Mouse (Mus musculus): Measurements from ENCODE around the gene Slc7a9. TPM values are rescaled to one million over a fixed set of nuclear protein-coding genes. Genes with fewer than 3 reads are reported as not detected.

Slc7a9 gene
- polyA plus RNA-seq, 1 experiment: 0.69 TPM

DNA sequence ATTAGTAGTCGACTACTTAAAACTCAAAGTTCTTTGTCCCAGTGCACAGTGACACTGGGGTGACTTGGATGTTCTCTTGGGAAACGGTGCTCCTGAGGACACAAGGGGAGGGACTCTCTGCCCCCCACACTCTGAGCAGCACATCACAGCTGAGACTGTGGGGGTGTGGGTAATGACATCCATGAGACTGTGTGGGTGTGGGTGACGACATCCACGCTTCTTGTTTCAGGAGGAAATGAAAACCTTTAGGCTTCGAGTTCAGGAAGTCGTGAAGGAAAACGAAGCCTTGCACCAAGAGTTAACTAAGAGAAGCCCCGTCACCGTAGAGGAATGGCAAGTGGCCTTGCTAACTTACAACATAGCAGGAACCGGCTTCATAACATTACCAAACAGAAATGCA lies 25.5 kb upstream of the Slc7a9 start:
- no peaks in the 10 kb centered on the region for H3K9me3 ChIP-seq (replicated peaks; ENCODE audit: control insufficient read depth, insufficient read depth, low read length, poor library complexity, severe bottlenecking)
- no peaks in the 10 kb centered on the region for H3K27me3 ChIP-seq (ENCODE audit: control insufficient read depth, insufficient read depth, low read length, poor library complexity, severe bottlenecking)
- no peak overlapping the region for H3K27ac ChIP-seq (ENCODE audit: insufficient read depth, low read length)
- no peak for TF ChIP-seq CTCF (IDR thresholded peaks at IDR 0.05; ENCODE audit: low read depth, low read length)
- TF ChIP-seq EP300 (IDR thresholded peaks at IDR 0.05; ENCODE audit: insufficient read depth, low read depth, low read length): no peak
- TF ChIP-seq POLR2A (IDR thresholded peaks at IDR 0.05; ENCODE audit: insufficient read depth, low read length): no peak
- no peak overlapping the region for H3K9ac ChIP-seq (ENCODE audit: low read depth, poor library complexity, severe bottlenecking)
- no peak overlapping the region for H3K4me3 ChIP-seq (ENCODE audit: low read depth, low read length)
- no peaks in the 10 kb centered on the region for H3K4me1 ChIP-seq (ENCODE audit: control insufficient read depth, insufficient read depth, low read length)
- peaks cover 2% of the 10 kb centered on the region; the same call in 1 of the 2 replicates for H3K36me3 ChIP-seq (ENCODE audit: control insufficient read depth, insufficient read depth, low read length, poor library complexity, severe bottlenecking)

DNA sequence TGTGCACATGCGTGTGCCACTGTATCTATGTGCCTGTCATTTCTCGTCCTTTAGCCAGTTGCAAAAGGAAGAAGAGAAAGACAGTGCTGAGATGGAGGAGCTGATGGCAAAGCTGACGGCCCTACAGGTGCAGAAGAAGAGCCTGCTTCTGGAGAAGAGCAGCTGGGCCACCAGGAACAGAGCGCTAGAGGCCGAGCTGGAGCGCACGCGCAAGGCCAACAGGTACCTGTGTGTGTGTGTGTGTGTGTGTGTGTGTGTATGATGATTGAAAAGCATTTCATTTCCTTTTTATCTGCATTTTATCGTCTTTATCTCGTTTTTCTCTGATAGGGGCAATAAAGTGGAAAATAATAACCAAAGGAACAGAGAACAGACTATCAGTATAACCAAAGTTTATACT lies 20.4 kb upstream of the Slc7a9 start:
- H3K9me3 ChIP-seq (replicated peaks; ENCODE audit: control insufficient read depth, insufficient read depth, low read length, poor library complexity, severe bottlenecking): no peaks in the 10 kb centered on the region
- no peak overlapping the region for H3K4me3 ChIP-seq (ENCODE audit: low read depth, low read length)
- TF ChIP-seq CTCF (IDR thresholded peaks at IDR 0.05; ENCODE audit: low read depth, low read length) (no peak), POLR2A (IDR thresholded peaks at IDR 0.05; ENCODE audit: insufficient read depth, low read length) (no peak), EP300 (IDR thresholded peaks at IDR 0.05; ENCODE audit: insufficient read depth, low read depth, low read length) (no peak)
- H3K36me3 ChIP-seq (ENCODE audit: control insufficient read depth, insufficient read depth, low read length, poor library complexity, severe bottlenecking): no peaks in the 10 kb centered on the region; the same call in 1 of the 2 replicates
- H3K4me1 ChIP-seq (ENCODE audit: control insufficient read depth, insufficient read depth, low read length): no peaks in the 10 kb centered on the region
- no peak overlapping the region for H3K9ac ChIP-seq (ENCODE audit: low read depth, poor library complexity, severe bottlenecking)
- H3K27me3 ChIP-seq (ENCODE audit: control insufficient read depth, insufficient read depth, low read length, poor library complexity, severe bottlenecking): no peaks in the 10 kb centered on the region
- no peak overlapping the region for H3K27ac ChIP-seq (ENCODE audit: insufficient read depth, low read length)

DNA sequence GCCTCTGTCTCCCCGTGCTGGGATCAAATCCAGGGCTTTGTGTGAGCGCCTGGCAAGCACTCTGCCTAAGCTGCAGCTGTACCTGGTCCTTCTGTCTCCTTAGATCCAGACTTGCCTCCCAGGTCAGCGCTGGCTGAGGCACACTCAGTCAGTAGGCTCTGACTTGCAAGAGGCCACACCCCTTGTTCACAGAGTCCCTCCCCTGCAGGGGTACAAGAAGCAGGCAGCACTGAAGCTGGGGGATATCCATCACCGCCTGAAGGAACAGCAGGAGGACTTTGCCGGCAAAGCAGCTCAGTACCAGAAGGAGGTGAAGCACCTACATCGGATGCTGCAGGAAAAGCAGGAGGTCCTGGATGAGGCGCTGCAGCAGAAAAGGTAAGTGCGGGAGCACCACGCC lies 13.3 kb upstream of the Slc7a9 start:
- Histone ChIP-seq H3K4me1 (ENCODE audit: control insufficient read depth, insufficient read depth, low read length) (peaks cover 3% of the 10 kb centered on the region), H3K9ac (ENCODE audit: low read depth, poor library complexity, severe bottlenecking) (no peak overlapping the region), H3K27ac (ENCODE audit: insufficient read depth, low read length) (no peak overlapping the region), H3K36me3 (ENCODE audit: control insufficient read depth, insufficient read depth, low read length, poor library complexity, severe bottlenecking) (0 out of 2 replicates have a peak, but pooled peaks cover 9% of the 10 kb centered on the region), H3K27me3 (ENCODE audit: control insufficient read depth, insufficient read depth, low read length, poor library complexity, severe bottlenecking) (no peaks in the 10 kb centered on the region), H3K4me3 (ENCODE audit: low read depth, low read length) (no peak overlapping the region), H3K9me3 (replicated peaks; ENCODE audit: control insufficient read depth, insufficient read depth, low read length, poor library complexity, severe bottlenecking) (no peaks in the 10 kb centered on the region)
- TF ChIP-seq POLR2A (IDR thresholded peaks at IDR 0.05; ENCODE audit: insufficient read depth, low read length): no peak
- no peak for TF ChIP-seq CTCF (IDR thresholded peaks at IDR 0.05; ENCODE audit: low read depth, low read length)
- TF ChIP-seq EP300 (IDR thresholded peaks at IDR 0.05; ENCODE audit: insufficient read depth, low read depth, low read length): no peak

DNA sequence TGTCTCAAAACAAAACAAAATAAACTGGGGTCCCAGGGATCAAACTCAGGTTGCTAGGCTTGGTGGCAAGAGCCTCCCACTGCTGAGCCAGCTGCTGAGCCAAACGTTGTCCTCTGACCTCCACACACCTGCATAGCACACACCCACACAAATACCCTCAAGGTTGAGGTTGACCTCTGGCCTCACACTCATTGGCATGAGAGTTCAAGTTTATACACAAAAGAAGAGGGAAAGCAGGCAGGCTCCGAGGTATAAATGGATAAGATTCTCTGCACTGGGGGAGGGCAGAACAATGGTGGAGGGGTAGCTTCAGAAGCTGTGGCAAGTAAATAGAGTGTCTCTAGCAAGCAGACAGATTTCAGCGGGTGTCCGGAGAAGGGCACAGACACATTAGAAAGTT lies 1.1 kb upstream of the Slc7a9 start:
- Histone ChIP-seq H3K9me3 (replicated peaks; ENCODE audit: control insufficient read depth, insufficient read depth, low read length, poor library complexity, severe bottlenecking) (no peaks in the 10 kb centered on the region), H3K9ac (ENCODE audit: low read depth, poor library complexity, severe bottlenecking) (no peak overlapping the region), H3K27ac (ENCODE audit: insufficient read depth, low read length) (peak overlapping the region; percentile 89), H3K4me1 (ENCODE audit: control insufficient read depth, insufficient read depth, low read length) (peaks cover 3% of the 10 kb centered on the region), H3K4me3 (ENCODE audit: low read depth, low read length) (no peak overlapping the region), H3K27me3 (ENCODE audit: control insufficient read depth, insufficient read depth, low read length, poor library complexity, severe bottlenecking) (no peaks in the 10 kb centered on the region), H3K36me3 (ENCODE audit: control insufficient read depth, insufficient read depth, low read length, poor library complexity, severe bottlenecking) (no peaks in the 10 kb centered on the region)
- TF ChIP-seq CTCF (IDR thresholded peaks at IDR 0.05; ENCODE audit: low read depth, low read length) (no peak), POLR2A (IDR thresholded peaks at IDR 0.05; ENCODE audit: insufficient read depth, low read length) (no peak), EP300 (IDR thresholded peaks at IDR 0.05; ENCODE audit: insufficient read depth, low read depth, low read length) (peak; percentile 86)

DNA sequence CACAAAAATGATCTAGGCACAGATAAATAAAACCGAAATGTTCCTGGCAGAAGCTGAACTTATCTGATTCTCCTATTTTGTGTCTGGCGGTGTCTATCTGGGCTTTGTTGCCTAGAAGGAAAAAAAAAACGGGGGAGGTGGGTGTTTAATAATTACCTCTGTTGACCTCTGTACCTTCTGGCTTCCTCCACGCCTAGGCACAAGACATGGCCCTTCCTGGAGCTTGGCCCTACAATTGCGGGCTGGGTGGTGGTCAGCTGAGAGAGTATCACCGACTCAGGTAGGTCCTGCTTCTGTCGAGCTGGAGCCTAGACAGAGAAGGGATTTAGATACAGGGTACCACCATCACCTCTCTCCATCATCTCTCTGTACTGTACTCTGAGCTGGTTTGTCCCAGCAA lies 271 bp downstream of the Slc7a9 start:
- Histone ChIP-seq H3K4me1 (ENCODE audit: control insufficient read depth, insufficient read depth, low read length) (peaks cover 3% of the 10 kb centered on the region), H3K4me3 (ENCODE audit: low read depth, low read length) (no peak overlapping the region), H3K9me3 (replicated peaks; ENCODE audit: control insufficient read depth, insufficient read depth, low read length, poor library complexity, severe bottlenecking) (no peaks in the 10 kb centered on the region), H3K36me3 (ENCODE audit: control insufficient read depth, insufficient read depth, low read length, poor library complexity, severe bottlenecking) (no peaks in the 10 kb centered on the region), H3K9ac (ENCODE audit: low read depth, poor library complexity, severe bottlenecking) (no peak overlapping the region), H3K27me3 (ENCODE audit: control insufficient read depth, insufficient read depth, low read length, poor library complexity, severe bottlenecking) (no peaks in the 10 kb centered on the region), H3K27ac (ENCODE audit: insufficient read depth, low read length) (peak overlapping the region; percentile 89)
- no peak for TF ChIP-seq CTCF (IDR thresholded peaks at IDR 0.05; ENCODE audit: low read depth, low read length)
- TF ChIP-seq POLR2A (IDR thresholded peaks at IDR 0.05; ENCODE audit: insufficient read depth, low read length): no peak
- no peak for TF ChIP-seq EP300 (IDR thresholded peaks at IDR 0.05; ENCODE audit: insufficient read depth, low read depth, low read length)

DNA sequence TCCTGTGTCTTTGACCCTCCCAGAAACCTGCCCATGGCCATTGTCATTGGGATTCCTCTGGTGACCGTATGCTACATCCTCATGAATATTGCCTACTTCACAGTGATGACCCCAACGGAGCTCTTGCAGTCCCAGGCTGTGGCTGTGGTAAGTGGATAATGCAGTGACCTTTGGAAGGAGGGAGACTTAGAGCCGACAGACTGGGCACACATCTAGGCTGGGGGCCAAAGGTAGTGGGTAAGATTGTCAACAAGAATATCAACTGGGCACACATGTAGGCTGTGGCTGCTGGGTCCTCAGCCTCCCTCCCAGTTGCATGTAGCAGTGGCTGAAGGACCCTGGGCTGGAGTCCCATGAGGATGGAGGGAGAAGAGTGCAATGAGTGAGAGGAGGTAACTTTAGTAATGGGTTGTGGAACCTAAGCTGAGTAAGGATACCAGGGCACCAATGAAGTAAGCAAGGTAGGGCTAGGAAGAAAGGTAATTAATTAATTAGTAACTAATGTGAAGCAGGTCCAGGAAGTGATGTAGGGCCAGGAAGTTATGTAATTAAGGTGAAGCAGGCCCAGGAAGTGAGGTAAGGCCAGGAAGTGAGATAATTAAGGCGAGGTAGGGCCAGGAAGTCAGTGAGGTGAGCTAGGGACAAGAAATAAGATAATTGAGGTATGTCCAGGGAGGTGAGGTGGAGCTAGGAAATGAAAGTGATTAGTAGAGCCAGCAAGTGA lies 7.7 kb downstream of the Slc7a9 start:
- Histone ChIP-seq H3K36me3 (ENCODE audit: control insufficient read depth, insufficient read depth, low read length, poor library complexity, severe bottlenecking) (no peaks in the 10 kb centered on the region), H3K4me3 (ENCODE audit: low read depth, low read length) (no peak overlapping the region), H3K9me3 (replicated peaks; ENCODE audit: control insufficient read depth, insufficient read depth, low read length, poor library complexity, severe bottlenecking) (no peaks in the 10 kb centered on the region), H3K27ac (ENCODE audit: insufficient read depth, low read length) (no peak overlapping the region), H3K4me1 (ENCODE audit: control insufficient read depth, insufficient read depth, low read length) (no peaks in the 10 kb centered on the region), H3K9ac (ENCODE audit: low read depth, poor library complexity, severe bottlenecking) (no peak overlapping the region), H3K27me3 (ENCODE audit: control insufficient read depth, insufficient read depth, low read length, poor library complexity, severe bottlenecking) (no peaks in the 10 kb centered on the region)
- TF ChIP-seq CTCF (IDR thresholded peaks at IDR 0.05; ENCODE audit: low read depth, low read length) (no peak), POLR2A (IDR thresholded peaks at IDR 0.05; ENCODE audit: insufficient read depth, low read length) (no peak), EP300 (IDR thresholded peaks at IDR 0.05; ENCODE audit: insufficient read depth, low read depth, low read length) (no peak)
